Mouse (Mus musculus) mammary gland, adult 2 months (tissue): ENCODE data around the gene Ccdc65. TPM values are rescaled to one million over a fixed set of nuclear protein-coding genes. Genes with fewer than 3 reads are reported as not detected.

Experiments
- polyA plus RNA-seq: library from polyadenylated mRNA; depleted of rRNA; stranded (reverse); fragments of >200 nt; gene quantifications from 2 replicates; pipeline ENCODE4 v1.2.3, GENCODE M21; 2012; ENCODE audit warnings: low replicate concordance; rRNA removed

Gene Ccdc65
- 0.23 TPM in 1 of 2 replicates, not detected in the other for polyA plus RNA-seq

GRCm38 (mm10) chr15:98707766-98708372, at the start of gene Ccdc65:
Gene Ccdc65 (plus strand): TSS chr15:98708207.

GRCm38 (mm10) chr15:98662567-98663545, 45.2 kb upstream of the Ccdc65 start, which contains the start of gene Ddx23:
Gene Ddx23 (minus strand): TSS chr15:98662894.

GRCm38 (mm10) chr15:98676940-98677728, 30.9 kb upstream of the Ccdc65 start, which contains the start of gene Rnd1:
Gene Rnd1 (minus strand): TSS chr15:98677461.

GRCm38 (mm10) chr15:98727443-98728321, 19.7 kb downstream of the Ccdc65 start, which contains the start of gene Fkbp11:
Gene Fkbp11 (minus strand): TSS chr15:98728198.

GRCm38 (mm10) chr15:98762670-98763529, 54.9 kb downstream of the Ccdc65 start, which contains the start of gene Arf3:
Gene Arf3 (minus strand): TSS chr15:98763214.

Other genes starting within 250 kb of the Ccdc65 start
- not detected in 2 replicates for gene OR5BS1P, start 238.3 kb upstream of the Ccdc65 start, polyA plus RNA-seq
- 2.3 and 13.5 TPM in 2 replicates for gene Lalba, start 225.5 kb upstream of the Ccdc65 start, polyA plus RNA-seq
- not detected in 2 replicates for gene Olfr279, start 215.8 kb upstream of the Ccdc65 start, polyA plus RNA-seq
- gene Kansl2, start 173.9 kb upstream of the Ccdc65 start, polyA plus RNA-seq: 30.3 and 43.2 TPM in 2 replicates
- 8.2 and 16.5 TPM in 2 replicates for gene Ccnt1, start 137.3 kb upstream of the Ccdc65 start, polyA plus RNA-seq
- 0.36 TPM in 1 of 2 replicates, not detected in the other for gene 4930415O20Rik, start 137.2 kb upstream of the Ccdc65 start, polyA plus RNA-seq
- 96.7 and 104 TPM in 2 replicates for gene Adcy6, start 98.1 kb upstream of the Ccdc65 start, polyA plus RNA-seq
- 69.4 and 133 TPM in 2 replicates for gene Cacnb3, start 77.4 kb upstream of the Ccdc65 start, polyA plus RNA-seq
- 27.5 and 29.8 TPM in 2 replicates for gene Ddx23, start 45.3 kb upstream of the Ccdc65 start, polyA plus RNA-seq
- gene Rnd1, start 30.7 kb upstream of the Ccdc65 start, polyA plus RNA-seq: 3.1 and 5.1 TPM in 2 replicates
- gene Fkbp11, start 20.0 kb downstream of the Ccdc65 start, polyA plus RNA-seq: 14.2 and 16.9 TPM in 2 replicates
- 90.1 and 107 TPM in 2 replicates for gene Arf3, start 55.0 kb downstream of the Ccdc65 start, polyA plus RNA-seq
- gene Wnt10b, start 69.9 kb downstream of the Ccdc65 start, polyA plus RNA-seq: 5.9 and 9.5 TPM in 2 replicates
- gene Wnt1, start 81.7 kb downstream of the Ccdc65 start, polyA plus RNA-seq: 0.68 and 1.3 TPM in 2 replicates
- 0.82 and 1.4 TPM in 2 replicates for gene Ddn, start 101.3 kb downstream of the Ccdc65 start, polyA plus RNA-seq
- gene Prkag1, start 123.3 kb downstream of the Ccdc65 start, polyA plus RNA-seq: 52.3 and 119 TPM in 2 replicates
- gene Kmt2d, start 163.0 kb downstream of the Ccdc65 start, polyA plus RNA-seq: 22.0 and 43.2 TPM in 2 replicates
- 4.1 and 6.9 TPM in 2 replicates for gene Rhebl1, start 186.3 kb downstream of the Ccdc65 start, polyA plus RNA-seq
- gene Dhh, start 190.3 kb downstream of the Ccdc65 start, polyA plus RNA-seq: 2.5 TPM in 2 replicates
- gene Lmbr1l, start 210.0 kb downstream of the Ccdc65 start, polyA plus RNA-seq: 53.7 and 143 TPM in 2 replicates
- 1,283 and 1,704 TPM in 2 replicates for gene Tuba1b, start 226.4 kb downstream of the Ccdc65 start, polyA plus RNA-seq
- 83.8 and 253 TPM in 2 replicates for gene Gm49450, start 245.3 kb downstream of the Ccdc65 start, polyA plus RNA-seq
- gene Tuba1a, start 245.5 kb downstream of the Ccdc65 start, polyA plus RNA-seq: 525 and 719 TPM in 2 replicates